Mouse (Mus musculus): Measurements from ENCODE around the gene Musk.

The Musk gene

GRCm38 (mm10) chr4:58314942-58315508 is 29.3 kb downstream of the Musk start:
- no peak for DNase-seq (ENCODE audit: low spot score in 2 of 2)

GRCm38 (mm10) chr4:58317536-58317935 is 31.8 kb downstream of the Musk start:
- DNase-seq (ENCODE audit: low spot score in 2 of 2): no peak

- no peak for DNase-seq (ENCODE audit: low spot score in 2 of 2)
Measured at GRCm38 (mm10) chr4:58320293-58320692, 34.5 kb downstream of the Musk start.

GRCm38 (mm10) chr4:58326746-58327145 is 41.0 kb downstream of the Musk start:
- DNase-seq (ENCODE audit: low spot score in 2 of 2): no peak

- DNase-seq (ENCODE audit: low spot score in 2 of 2): no peak
Measured at GRCm38 (mm10) chr4:58328231-58328630, 42.5 kb downstream of the Musk start.

- no peak for DNase-seq (ENCODE audit: low spot score in 2 of 2)
Measured at GRCm38 (mm10) chr4:58330016-58330415, 44.3 kb downstream of the Musk start.

GRCm38 (mm10) chr4:58330864-58331638 is 45.3 kb downstream of the Musk start:
- no peak for DNase-seq (ENCODE audit: low spot score in 2 of 2)

- DNase-seq (ENCODE audit: low spot score in 2 of 2): no peak
Measured at GRCm38 (mm10) chr4:58332394-58332793, 46.6 kb downstream of the Musk start.

GRCm38 (mm10) chr4:58336227-58336626 is 50.5 kb downstream of the Musk start:
- DNase-seq (ENCODE audit: low spot score in 2 of 2): no peak

- no peak for DNase-seq (ENCODE audit: low spot score in 2 of 2)
Measured at GRCm38 (mm10) chr4:58339226-58339625, 53.5 kb downstream of the Musk start.

GRCm38 (mm10) chr4:58350206-58350605 is 64.4 kb downstream of the Musk start:
- DNase-seq (ENCODE audit: low spot score in 2 of 2): no peak

- no peak for DNase-seq (ENCODE audit: low spot score in 2 of 2)
Measured at GRCm38 (mm10) chr4:58351165-58351564, 65.4 kb downstream of the Musk start.

GRCm38 (mm10) chr4:58351590-58351989 is 65.8 kb downstream of the Musk start:
- no peak for DNase-seq (ENCODE audit: low spot score in 2 of 2)

- no peak for DNase-seq (ENCODE audit: low spot score in 2 of 2)
Measured at GRCm38 (mm10) chr4:58358996-58359395, 73.2 kb downstream of the Musk start.

GRCm38 (mm10) chr4:58365321-58365720 is 79.6 kb downstream of the Musk start:
- no peak for DNase-seq (ENCODE audit: low spot score in 2 of 2)

- no peak for DNase-seq (ENCODE audit: low spot score in 2 of 2)
Measured at GRCm38 (mm10) chr4:58371106-58371505, 85.3 kb downstream of the Musk start.

GRCm38 (mm10) chr4:58373599-58373998 is 87.8 kb downstream of the Musk start:
- no peak for DNase-seq (ENCODE audit: low spot score in 2 of 2)

GRCm38 (mm10) chr4:58374141-58374870 is 88.5 kb downstream of the Musk start:
- DNase-seq (ENCODE audit: low spot score in 2 of 2): no peak

- no peak for DNase-seq (ENCODE audit: low spot score in 2 of 2)
Measured at GRCm38 (mm10) chr4:58379186-58379585, 93.4 kb downstream of the Musk start.

GRCm38 (mm10) chr4:58400861-58401341 is 115.1 kb downstream of the Musk start:
- DNase-seq (ENCODE audit: low spot score in 2 of 2): no peak

- DNase-seq (ENCODE audit: low spot score in 2 of 2): no peak
Measured at GRCm38 (mm10) chr4:58401973-58402501, 116.3 kb downstream of the Musk start.
